In genomic region chr10:68351841-68352555, GRCm38 (mm10) we compare ENCODE assay signal across 18 mouse cellular contexts.
DNase-seq lines count a peak whose midpoint lies in the region; ATAC-seq and TF ChIP-seq lines count a peak whose summit lies in the region.
"Had no signal": no experiment of that assay in that cellular context is flagged by ENCODE, and none has a peak within 500 bp of the region (broad histone marks: within the 10 kb centered on the region; RNA-seq: fewer than 3 reads in every experiment).

No protein-coding gene starts in this region.

- H3K4me2 ChIP-seq in lung, embryonic 14.5 days = no peak overlapping the region
- H3K4me2 ChIP-seq in lung, postnatal 0 days (replicated peaks; ENCODE audit: low read depth, low read length) = no peak overlapping the region
- H3K4me2 ChIP-seq in kidney, embryonic 16.5 days (replicated peaks; ENCODE audit: low read depth, low read length) = peak overlapping the region; percentile 29
- H3K4me2 ChIP-seq in liver, embryonic 15.5 days = no peak overlapping the region
- no peak overlapping the region for H3K4me2 ChIP-seq in forebrain, embryonic 16.5 days (ENCODE audit: low read length)
- H3K4me2 ChIP-seq: forebrain, embryonic 15.5 days; hindbrain, embryonic 15.5 days; limb, embryonic 15.5 days; midbrain, embryonic 15.5 days had no signal

- no peak overlapping the region for H3K27ac ChIP-seq in lung, embryonic 14.5 days (ENCODE audit: low read depth)
- no peak overlapping the region for H3K27ac ChIP-seq in lung, postnatal 0 days (ENCODE audit: low read length)
- H3K27ac ChIP-seq in kidney, embryonic 16.5 days (ENCODE audit: low read length) = peak overlapping the region; percentile 68
- H3K27ac ChIP-seq in liver, embryonic 15.5 days (replicated peaks) = no peak overlapping the region
- no peak overlapping the region for H3K27ac ChIP-seq in forebrain, embryonic 16.5 days (ENCODE audit: low read length)
- H3K27ac ChIP-seq: forebrain, embryonic 15.5 days; hindbrain, embryonic 15.5 days; limb, embryonic 15.5 days; midbrain, embryonic 15.5 days had no signal

- DNase-seq in lung, embryonic 14.5 days = peak; percentile 7
- no peak for DNase-seq in lung, postnatal 0 days (ENCODE audit: low spot score)
- peak; percentile 22 for DNase-seq in kidney, adult 11 months
- no peak for DNase-seq in cerebellum, postnatal 4 days (ENCODE audit: low spot score in 2 of 2)
- no peak for DNase-seq in adrenal gland, postnatal 4 days (ENCODE audit: low spot score in 2 of 2)
- DNase-seq: cerebellum, adult 2 months; gastrocnemius, adult 2 months; heart, postnatal 10 days; layer of hippocampus, adult 9-11 months; right cerebral cortex, postnatal 4 days; thymus, adult 2 months had no signal

- H3K36me3 ChIP-seq in lung, embryonic 14.5 days (ENCODE audit: insufficient read depth) = no peaks in the 10 kb centered on the region
- H3K36me3 ChIP-seq in lung, postnatal 0 days (ENCODE audit: insufficient read depth, low read length) = no peaks in the 10 kb centered on the region
- no peaks in the 10 kb centered on the region for H3K36me3 ChIP-seq in kidney, embryonic 16.5 days (ENCODE audit: insufficient read depth, low read length)
- no peaks in the 10 kb centered on the region for H3K36me3 ChIP-seq in liver, embryonic 15.5 days (replicated peaks)
- no peaks in the 10 kb centered on the region for H3K36me3 ChIP-seq in forebrain, embryonic 16.5 days (ENCODE audit: control insufficient read depth, insufficient read depth)
- H3K36me3 ChIP-seq: forebrain, embryonic 15.5 days; hindbrain, embryonic 15.5 days; limb, embryonic 15.5 days; midbrain, embryonic 15.5 days had no signal

- H3K9ac ChIP-seq in lung, embryonic 14.5 days = no peak overlapping the region
- H3K9ac ChIP-seq in lung, postnatal 0 days (replicated peaks; ENCODE audit: low read depth) = no peak overlapping the region
- H3K9ac ChIP-seq in kidney, embryonic 16.5 days (replicated peaks; ENCODE audit: low read length) = no peak overlapping the region
- no peak overlapping the region for H3K9ac ChIP-seq in liver, embryonic 15.5 days
- H3K9ac ChIP-seq in forebrain, embryonic 16.5 days (replicated peaks; ENCODE audit: low read depth, low read length) = no peak overlapping the region
- H3K9ac ChIP-seq: forebrain, embryonic 15.5 days; hindbrain, embryonic 15.5 days; limb, embryonic 15.5 days; midbrain, embryonic 15.5 days had no signal

- H3K4me1 ChIP-seq in lung, embryonic 14.5 days (ENCODE audit: insufficient read depth) = peaks cover 9% of the 10 kb centered on the region; the same call in 1 of the 2 replicates
- H3K4me1 ChIP-seq in lung, postnatal 0 days (ENCODE audit: insufficient read depth, low read depth, low read length) = no peaks in the 10 kb centered on the region; the same call in 1 of the 2 replicates
- H3K4me1 ChIP-seq in kidney, embryonic 16.5 days (ENCODE audit: insufficient read depth, low read length) = peaks cover 49% of the 10 kb centered on the region
- no peaks in the 10 kb centered on the region for H3K4me1 ChIP-seq in liver, embryonic 15.5 days (replicated peaks)
- peaks cover 15% of the 10 kb centered on the region for H3K4me1 ChIP-seq in forebrain, embryonic 16.5 days (replicated peaks; ENCODE audit: control insufficient read depth, insufficient read depth, low read length)

- no peaks in the 10 kb centered on the region for H3K27me3 ChIP-seq in lung, embryonic 14.5 days (ENCODE audit: insufficient read depth, low read length)
- no peaks in the 10 kb centered on the region for H3K27me3 ChIP-seq in lung, postnatal 0 days (replicated peaks; ENCODE audit: insufficient read depth, low read length)
- H3K27me3 ChIP-seq in kidney, embryonic 16.5 days (ENCODE audit: insufficient read depth, low read length) = no peaks in the 10 kb centered on the region
- H3K27me3 ChIP-seq in liver, embryonic 15.5 days = no peaks in the 10 kb centered on the region
- H3K27me3 ChIP-seq in forebrain, embryonic 16.5 days (replicated peaks; ENCODE audit: control insufficient read depth, insufficient read depth, low read length) = no peaks in the 10 kb centered on the region
- H3K27me3 ChIP-seq: forebrain, embryonic 15.5 days; hindbrain, embryonic 15.5 days; limb, embryonic 15.5 days; midbrain, embryonic 15.5 days had no signal

- ATAC-seq in lung, embryonic 14.5 days (ENCODE audit: insufficient read depth) = no peak
- no peak for ATAC-seq in lung, postnatal 0 days
- peak; percentile 50; the same call in 1 of the 2 replicates for ATAC-seq in kidney, embryonic 16.5 days (ENCODE audit: low FRiP score, low TSS enrichment)
- peak; percentile 71; the same call in 1 of the 2 replicates for ATAC-seq in liver, embryonic 15.5 days (ENCODE audit: insufficient read depth)
- ATAC-seq in forebrain, embryonic 16.5 days = no peak
- ATAC-seq: forebrain, embryonic 15.5 days; midbrain, embryonic 15.5 days had no signal

- TF ChIP-seq CTCF in lung, embryonic 14.5 days (IDR thresholded peaks at IDR 0.05; ENCODE audit: low read depth) = no peak
- TF ChIP-seq CTCF in lung, postnatal 0 days (IDR thresholded peaks at IDR 0.05) = no peak

- no peaks in the 10 kb centered on the region for H3K9me3 ChIP-seq in lung, embryonic 14.5 days (ENCODE audit: low read depth, low read length)
- no peaks in the 10 kb centered on the region for H3K9me3 ChIP-seq in lung, postnatal 0 days (ENCODE audit: low read length)
- H3K9me3 ChIP-seq in kidney, embryonic 16.5 days (ENCODE audit: low read length) = no peaks in the 10 kb centered on the region
- no peaks in the 10 kb centered on the region for H3K9me3 ChIP-seq in liver, embryonic 15.5 days (replicated peaks)
- no peaks in the 10 kb centered on the region for H3K9me3 ChIP-seq in forebrain, embryonic 16.5 days (ENCODE audit: control insufficient read depth, low read length)
- H3K9me3 ChIP-seq: forebrain, embryonic 15.5 days; hindbrain, embryonic 15.5 days; limb, embryonic 15.5 days; midbrain, embryonic 15.5 days had no signal

- 57% methylated on average over 8 of the region's 8 CpGs for WGBS in lung, embryonic 14.5 days
- 51% methylated on average over 8 of the region's 8 CpGs for WGBS in lung, postnatal 0 days
- WGBS in kidney, embryonic 16.5 days = 56% methylated on average over 8 of the region's 8 CpGs
- WGBS in liver, embryonic 15.5 days (ENCODE audit: insufficient replicate concordance) = 65% methylated on average over 8 of the region's 8 CpGs
- WGBS in forebrain, embryonic 16.5 days = 54% methylated on average over 8 of the region's 8 CpGs

- no peak for TF ChIP-seq EP300 in lung, postnatal 0 days (IDR thresholded peaks at IDR 0.05)

- H3K4me3 ChIP-seq in lung, embryonic 14.5 days (ENCODE audit: low read depth, low read length) = no peak overlapping the region
- no peak overlapping the region for H3K4me3 ChIP-seq in lung, postnatal 0 days (ENCODE audit: low read depth, low read length)
- H3K4me3 ChIP-seq in kidney, embryonic 16.5 days (ENCODE audit: low read length) = no peak overlapping the region
- no peak overlapping the region for H3K4me3 ChIP-seq in liver, embryonic 15.5 days (replicated peaks)
- H3K4me3 ChIP-seq in forebrain, embryonic 16.5 days (replicated peaks; ENCODE audit: low read length) = no peak overlapping the region
- H3K4me3 ChIP-seq: forebrain, embryonic 15.5 days; gastrocnemius, adult 2 months; hindbrain, embryonic 15.5 days; limb, embryonic 15.5 days; midbrain, embryonic 15.5 days had no signal

Comparison
In these comparisons a context has a peak if more than half of its experiments do, and no peak if none do; other contexts are left out.
1. DNase-seq: peak in lung, embryonic 14.5 days (single experiment) and kidney, adult 11 months (single experiment); none in lung, postnatal 0 days (single experiment), cerebellum, postnatal 4 days (0 of 2) and adrenal gland, postnatal 4 days (0 of 2).
2. ATAC-seq: peak in kidney, embryonic 16.5 days (single experiment) and liver, embryonic 15.5 days (single experiment); none in lung, embryonic 14.5 days (single experiment), lung, postnatal 0 days (single experiment) and forebrain, embryonic 16.5 days (single experiment).